Comparison of ENCODE assay signal across 15 mouse cellular contexts in genomic region chr7:120553181-120553551, GRCm38 (mm10).
DNase-seq lines count a peak whose midpoint lies in the region; ATAC-seq and TF ChIP-seq lines count a peak whose summit lies in the region.
"Had no signal": no experiment of that assay in that cellular context is flagged by ENCODE, and none has a peak within 500 bp of the region (broad histone marks: within the 10 kb centered on the region; RNA-seq: fewer than 3 reads in every experiment).

No protein-coding gene starts in this region.

- H3K27ac ChIP-seq in limb, embryonic 12.5 days: no peak overlapping the region
- no peak overlapping the region for H3K27ac ChIP-seq in limb, embryonic 10.5 days
- no peak overlapping the region for H3K27ac ChIP-seq in forebrain, embryonic 16.5 days (ENCODE audit: low read length)
- H3K27ac ChIP-seq in limb, embryonic 14.5 days (replicated peaks; ENCODE audit: low read depth, low read length): no peak overlapping the region
- H3K27ac ChIP-seq in neural tube, embryonic 14.5 days (ENCODE audit: low read depth, low read length): no peak overlapping the region
- H3K27ac ChIP-seq in liver, embryonic 12.5 days: no peak overlapping the region

- no peaks in the 10 kb centered on the region for H3K36me3 ChIP-seq in limb, embryonic 12.5 days
- H3K36me3 ChIP-seq in limb, embryonic 10.5 days: no peaks in the 10 kb centered on the region
- no peaks in the 10 kb centered on the region for H3K36me3 ChIP-seq in forebrain, embryonic 16.5 days (ENCODE audit: control insufficient read depth, insufficient read depth)
- no peaks in the 10 kb centered on the region for H3K36me3 ChIP-seq in limb, embryonic 14.5 days (ENCODE audit: control insufficient read depth, insufficient read depth, low read length)
- no peaks in the 10 kb centered on the region for H3K36me3 ChIP-seq in neural tube, embryonic 14.5 days (ENCODE audit: control insufficient read depth, insufficient read depth, low read length)
- H3K36me3 ChIP-seq in liver, embryonic 12.5 days: no peaks in the 10 kb centered on the region

- H3K4me2 ChIP-seq in limb, embryonic 12.5 days: peak overlapping the region; percentile 19; the same call in 1 of the 2 replicates
- H3K4me2 ChIP-seq in forebrain, embryonic 16.5 days (ENCODE audit: low read length): peak overlapping the region; percentile 54
- H3K4me2 ChIP-seq in limb, embryonic 14.5 days (replicated peaks; ENCODE audit: low read depth, low read length, severe bottlenecking): peak overlapping the region; percentile 9; the same call in 1 of the 2 replicates
- H3K4me2 ChIP-seq in neural tube, embryonic 14.5 days (ENCODE audit: low read depth, low read length): 0 out of 2 replicates have a peak overlapping the region, but pooled peaks have one; percentile 7
- H3K4me2 ChIP-seq in liver, embryonic 12.5 days: no peak overlapping the region

- no peak overlapping the region for H3K9ac ChIP-seq in limb, embryonic 12.5 days (replicated peaks)
- peak overlapping the region; percentile 19; the same call in 1 of the 2 replicates for H3K9ac ChIP-seq in forebrain, embryonic 16.5 days (replicated peaks; ENCODE audit: low read depth, low read length)
- no peak overlapping the region for H3K9ac ChIP-seq in limb, embryonic 14.5 days (ENCODE audit: low read depth, low read length, severe bottlenecking)
- H3K9ac ChIP-seq in neural tube, embryonic 14.5 days (replicated peaks; ENCODE audit: low read depth, low read length): no peak overlapping the region
- H3K9ac ChIP-seq in liver, embryonic 12.5 days: no peak overlapping the region

- no peak for TF ChIP-seq POLR2A in limb, embryonic 14.5 days (IDR thresholded peaks at IDR 0.05; ENCODE audit: borderline replicate concordance, extremely low read depth, insufficient read depth, insufficient read length)

- 49% methylated on average over 12 of the region's 12 CpGs for WGBS in limb, embryonic 12.5 days
- 48% methylated on average over 12 of the region's 12 CpGs for WGBS in limb, embryonic 10.5 days
- 40% methylated on average over 12 of the region's 12 CpGs for WGBS in forebrain, embryonic 16.5 days
- 52% methylated on average over 12 of the region's 12 CpGs for WGBS in limb, embryonic 14.5 days
- 49% methylated on average over 12 of the region's 12 CpGs for WGBS in neural tube, embryonic 14.5 days
- WGBS in liver, embryonic 12.5 days (ENCODE audit: insufficient replicate concordance): 42% methylated on average over 12 of the region's 12 CpGs

- DNase-seq in limb, embryonic 10.5 days (ENCODE audit: low spot score): no peak
- no peak for DNase-seq in limb, embryonic 14.5 days (ENCODE audit: low spot score)
- DNase-seq in MN1 (ENCODE audit: low spot score): no peak
- DNase-seq in heart, postnatal 36 days: no peak
- DNase-seq: heart, adult 11 months; heart, postnatal 14 days; kidney, adult 18-20 months; lung, adult 2 months; right cerebral cortex, postnatal 25 days; thymus, postnatal 25 days had no signal

- no peak overlapping the region for H3K4me3 ChIP-seq in limb, embryonic 12.5 days (replicated peaks)
- H3K4me3 ChIP-seq in limb, embryonic 10.5 days: no peak overlapping the region
- peak overlapping the region; percentile 36 for H3K4me3 ChIP-seq in forebrain, embryonic 16.5 days (replicated peaks; ENCODE audit: low read length)
- H3K4me3 ChIP-seq in limb, embryonic 14.5 days (replicated peaks; ENCODE audit: low read length): no peak overlapping the region
- H3K4me3 ChIP-seq in neural tube, embryonic 14.5 days (ENCODE audit: low read depth, low read length): no peak overlapping the region
- H3K4me3 ChIP-seq in liver, embryonic 12.5 days: no peak overlapping the region
- H3K4me3 ChIP-seq: megakaryocyte, embryonic 14.5 days had no signal

- no peaks in the 10 kb centered on the region for H3K9me3 ChIP-seq in limb, embryonic 12.5 days
- no peaks in the 10 kb centered on the region for H3K9me3 ChIP-seq in limb, embryonic 10.5 days (replicated peaks)
- H3K9me3 ChIP-seq in forebrain, embryonic 16.5 days (ENCODE audit: control insufficient read depth, low read length): no peaks in the 10 kb centered on the region
- no peaks in the 10 kb centered on the region for H3K9me3 ChIP-seq in limb, embryonic 14.5 days (ENCODE audit: control insufficient read depth, low read length)
- no peaks in the 10 kb centered on the region for H3K9me3 ChIP-seq in neural tube, embryonic 14.5 days (ENCODE audit: control insufficient read depth, low read length)
- no peaks in the 10 kb centered on the region for H3K9me3 ChIP-seq in liver, embryonic 12.5 days (replicated peaks)

- no peak for ATAC-seq in limb, embryonic 12.5 days (ENCODE audit: insufficient number of reproducible peaks, insufficient read depth, low FRiP score, low TSS enrichment, low read depth)
- ATAC-seq in forebrain, embryonic 16.5 days: peak; percentile 57
- no peak for ATAC-seq in limb, embryonic 14.5 days (ENCODE audit: low FRiP score, low read depth)
- no peak for ATAC-seq in neural tube, embryonic 14.5 days (ENCODE audit: low read depth)
- no peak for ATAC-seq in liver, embryonic 12.5 days

- 0 out of 2 replicates have a peak, but pooled peaks cover 4% of the 10 kb centered on the region for H3K27me3 ChIP-seq in limb, embryonic 12.5 days
- H3K27me3 ChIP-seq in limb, embryonic 10.5 days (ENCODE audit: low read depth, poor library complexity, severe bottlenecking): no peaks in the 10 kb centered on the region
- no peaks in the 10 kb centered on the region for H3K27me3 ChIP-seq in forebrain, embryonic 16.5 days (replicated peaks; ENCODE audit: control insufficient read depth, insufficient read depth, low read length)
- H3K27me3 ChIP-seq in limb, embryonic 14.5 days (ENCODE audit: control insufficient read depth, insufficient read depth, low read length): no peaks in the 10 kb centered on the region
- no peaks in the 10 kb centered on the region for H3K27me3 ChIP-seq in neural tube, embryonic 14.5 days (ENCODE audit: control insufficient read depth, insufficient read depth, low read length)
- no peaks in the 10 kb centered on the region for H3K27me3 ChIP-seq in liver, embryonic 12.5 days (replicated peaks)

- intact Hi-C loops in heart, postnatal 36 days (cut with DNase I): no loop called here

- no peaks in the 10 kb centered on the region; the same call in 1 of the 2 replicates for H3K4me1 ChIP-seq in limb, embryonic 12.5 days (replicated peaks)
- H3K4me1 ChIP-seq in limb, embryonic 10.5 days: no peaks in the 10 kb centered on the region
- H3K4me1 ChIP-seq in forebrain, embryonic 16.5 days (replicated peaks; ENCODE audit: control insufficient read depth, insufficient read depth, low read length): no peaks in the 10 kb centered on the region
- no peaks in the 10 kb centered on the region for H3K4me1 ChIP-seq in limb, embryonic 14.5 days (ENCODE audit: control insufficient read depth, insufficient read depth, low read length)
- H3K4me1 ChIP-seq in neural tube, embryonic 14.5 days (ENCODE audit: control insufficient read depth, insufficient read depth, low read length): no peaks in the 10 kb centered on the region
- no peaks in the 10 kb centered on the region for H3K4me1 ChIP-seq in liver, embryonic 12.5 days
- H3K4me1 ChIP-seq: megakaryocyte, embryonic 14.5 days had no signal
